Mouse (Mus musculus) cerebellum, adult 9-11 months (tissue): ENCODE results near the gene Baz2b.

Experiments
- DNase-seq: peaks from one replicate; pipeline ENCODE4 v3.0.0; 2022

Gene Baz2b

DNA sequence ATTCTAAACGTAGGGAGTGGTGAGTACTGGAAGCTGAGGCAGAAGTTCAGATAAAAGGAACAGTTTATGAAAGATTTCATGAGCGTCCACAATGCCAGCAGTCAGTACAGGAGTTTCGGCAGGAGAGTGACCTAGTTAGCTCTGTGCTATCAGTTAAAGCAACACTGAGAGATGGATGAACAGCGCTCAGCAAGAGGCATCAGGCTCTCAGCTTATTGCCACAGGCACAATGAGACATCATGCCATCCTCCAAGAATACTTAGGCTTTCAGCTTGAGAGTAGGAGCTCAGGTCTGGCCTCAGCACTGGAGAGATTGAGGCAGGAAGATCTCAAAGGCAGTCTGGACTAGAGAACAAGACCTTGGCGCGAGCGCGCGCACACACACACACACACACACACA, 160.3 kb downstream of the Baz2b start:
- no peak for DNase-seq

DNA sequence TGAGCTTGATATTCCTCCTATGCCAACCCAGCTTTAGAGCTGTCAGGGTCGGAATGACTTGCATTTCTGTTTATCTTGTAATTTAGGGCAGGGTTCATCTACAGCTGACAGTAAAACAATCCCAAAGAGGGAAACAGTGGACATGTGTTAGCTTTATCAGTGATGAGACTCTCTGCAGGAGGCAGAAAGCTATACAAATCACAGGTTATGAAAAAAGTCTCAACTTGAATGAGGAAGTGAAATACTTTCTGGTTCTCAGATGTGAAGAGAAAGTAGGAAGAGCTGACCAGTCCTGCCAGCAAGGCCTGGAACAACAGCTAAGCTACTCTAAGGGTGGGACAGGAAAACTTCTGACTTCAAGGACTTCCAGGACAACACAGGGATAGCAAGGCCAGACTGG, 163.6 kb downstream of the Baz2b start:
- DNase-seq, result no peak

- DNase-seq, result no peak
Measured at GRCm38 (mm10) chr2:60044988-60045387, 164.7 kb downstream of the Baz2b start.

DNA sequence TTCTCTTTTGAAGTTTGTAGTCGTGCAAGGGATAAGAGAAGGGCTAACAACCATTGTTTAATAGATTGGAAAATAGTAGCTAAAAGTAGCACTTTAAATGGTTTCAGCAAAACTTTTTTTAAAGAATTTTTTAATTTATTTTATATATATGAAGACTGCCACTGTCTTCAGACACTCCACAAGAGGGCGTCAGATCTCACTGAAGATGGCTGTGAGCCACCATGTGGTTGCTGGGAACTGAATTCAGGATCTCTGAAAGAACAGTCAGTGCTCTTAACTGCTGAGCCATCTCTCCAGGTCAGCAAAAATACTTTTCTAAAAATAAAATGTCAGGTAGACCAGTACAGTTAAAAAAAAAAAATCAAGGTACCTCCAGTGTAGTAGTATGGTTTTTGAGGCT, 165.1 kb downstream of the Baz2b start:
- no peak for DNase-seq

DNA sequence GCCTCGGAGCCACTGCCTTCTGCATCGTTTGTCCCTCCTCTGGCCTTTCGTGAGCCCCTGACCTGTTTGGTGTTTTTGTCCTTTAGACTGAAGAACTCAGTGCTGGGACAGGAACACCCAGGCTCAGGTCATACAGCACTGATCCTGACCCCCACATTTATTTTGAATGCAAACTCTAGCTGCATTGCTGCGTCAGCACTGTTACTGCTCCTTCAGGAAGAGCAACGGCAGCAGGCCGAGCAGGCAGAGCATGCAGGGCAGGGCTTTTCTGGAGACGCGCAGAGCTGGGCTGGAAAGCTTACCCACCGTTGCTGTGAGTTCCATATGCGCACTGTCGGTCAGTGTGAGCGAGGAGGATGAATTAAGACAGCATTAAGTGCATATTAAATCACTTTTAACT, 166.9 kb downstream of the Baz2b start:
- DNase-seq, result peak; percentile 58

DNA sequence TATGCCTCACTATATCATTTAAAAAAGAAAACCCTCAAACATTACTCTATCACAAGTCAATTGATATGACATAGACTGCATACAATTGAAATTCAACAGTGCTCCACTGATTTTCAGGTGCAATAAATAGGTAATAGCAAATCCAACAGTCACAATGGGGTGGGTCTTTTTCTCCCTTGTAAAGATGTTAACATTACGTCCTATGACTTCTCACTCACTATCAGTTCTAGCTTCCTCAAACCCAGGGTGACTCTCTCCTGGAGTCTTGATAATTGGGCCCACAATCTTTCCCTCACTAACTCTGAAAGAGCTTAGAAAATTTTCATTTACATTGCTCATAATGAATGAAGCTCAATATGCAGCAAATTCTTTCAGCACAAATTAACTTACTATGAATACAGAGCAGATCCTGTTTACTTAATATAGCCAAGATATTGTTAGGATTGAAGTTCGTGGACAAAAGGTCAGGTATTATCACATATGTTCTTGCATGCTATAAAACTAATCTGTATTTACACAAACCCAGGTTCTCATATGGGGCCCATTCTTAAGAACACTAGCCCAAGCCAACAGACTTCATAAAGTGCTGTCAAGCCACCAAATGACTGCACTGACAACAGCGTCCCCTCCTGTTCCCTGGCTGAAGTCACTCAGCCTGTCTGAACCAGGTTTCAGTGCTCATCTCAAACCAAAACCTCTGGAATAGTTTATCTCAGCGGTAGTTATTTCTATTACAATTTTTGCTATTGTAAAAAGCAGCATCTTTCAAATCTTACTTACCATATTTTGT, 168.0 kb downstream of the Baz2b start:
- DNase-seq, result no peak

GRCm38 (mm10) chr2:60040162-60040561, 169.5 kb downstream of the Baz2b start:
- peak; percentile 1 for DNase-seq

GRCm38 (mm10) chr2:60037011-60037551, 172.6 kb downstream of the Baz2b start:
- peak; percentile 49 for DNase-seq

- DNase-seq, result no peak
Measured at GRCm38 (mm10) chr2:60036361-60036760, 173.3 kb downstream of the Baz2b start.

DNA sequence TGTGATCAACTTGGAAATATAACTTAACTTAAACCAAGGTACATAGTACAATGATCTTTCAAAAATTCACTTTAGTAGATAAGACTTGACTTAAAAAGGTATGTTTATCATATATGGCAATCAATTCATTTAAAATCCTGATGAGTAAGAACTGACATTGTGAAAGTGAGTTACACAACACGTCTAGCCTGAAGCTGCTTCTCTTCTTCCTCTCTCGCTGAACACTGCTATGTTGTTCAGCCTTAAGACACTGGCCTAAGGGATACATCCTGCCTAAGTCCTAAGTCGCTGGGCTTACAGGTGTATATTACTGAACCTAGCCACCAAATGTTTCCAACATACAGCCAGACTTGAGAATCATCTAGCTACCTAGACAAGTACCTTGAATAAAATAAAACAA, 178.6 kb downstream of the Baz2b start:
- no peak for DNase-seq

GRCm38 (mm10) chr2:60029020-60029419, 180.6 kb downstream of the Baz2b start:
- no peak for DNase-seq

DNA sequence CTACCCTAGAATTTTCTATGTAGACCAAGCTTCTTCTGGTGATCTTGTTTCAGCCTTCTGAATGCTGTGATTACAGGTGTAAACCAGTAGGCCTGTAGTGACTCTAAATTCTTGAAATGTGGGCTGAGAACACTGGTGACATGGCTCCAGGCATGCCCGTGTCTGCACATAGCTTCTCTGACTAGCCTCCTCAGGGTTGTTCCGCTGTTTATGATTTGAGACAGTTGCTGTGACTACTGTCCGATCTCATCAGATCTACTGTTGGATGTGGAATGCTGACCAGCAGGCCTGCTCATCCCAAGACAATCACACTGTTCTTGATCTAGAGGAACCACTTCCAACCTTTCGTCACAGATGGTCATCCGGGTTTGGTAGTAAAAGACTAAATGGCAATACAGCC, 182.5 kb downstream of the Baz2b start:
- DNase-seq, result no peak

DNA sequence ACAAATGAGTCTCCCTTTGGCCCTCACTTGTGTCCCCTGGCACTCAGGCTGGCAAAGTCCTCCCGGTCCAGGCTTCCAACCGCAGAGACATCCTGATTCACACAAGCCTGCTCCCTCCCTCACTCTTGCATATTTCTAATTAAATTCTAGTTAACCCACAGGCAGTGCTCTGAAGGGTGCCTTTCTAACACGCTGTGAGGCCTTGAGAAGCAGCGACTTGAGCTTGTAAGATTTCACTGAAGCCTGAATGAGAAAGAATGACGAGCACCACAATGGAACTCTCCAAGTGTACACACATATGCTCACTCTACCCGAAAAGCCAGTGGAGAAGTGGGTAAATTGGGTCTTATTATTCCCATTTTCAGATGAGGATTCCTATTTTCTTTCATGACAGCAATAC, 183.1 kb downstream of the Baz2b start:
- DNase-seq, result no peak

GRCm38 (mm10) chr2:60023777-60024176, 185.9 kb downstream of the Baz2b start:
- DNase-seq, result no peak

- DNase-seq, result no peak
Measured at GRCm38 (mm10) chr2:60021556-60021955, 188.1 kb downstream of the Baz2b start.

- DNase-seq, result no peak
Measured at GRCm38 (mm10) chr2:60021138-60021537, 188.5 kb downstream of the Baz2b start.

GRCm38 (mm10) chr2:60019546-60020250, 189.9 kb downstream of the Baz2b start:
- no peak for DNase-seq

- no peak for DNase-seq
Measured at GRCm38 (mm10) chr2:60018875-60019501, 190.7 kb downstream of the Baz2b start.

GRCm38 (mm10) chr2:60011526-60011925, 198.1 kb downstream of the Baz2b start:
- no peak for DNase-seq

DNA sequence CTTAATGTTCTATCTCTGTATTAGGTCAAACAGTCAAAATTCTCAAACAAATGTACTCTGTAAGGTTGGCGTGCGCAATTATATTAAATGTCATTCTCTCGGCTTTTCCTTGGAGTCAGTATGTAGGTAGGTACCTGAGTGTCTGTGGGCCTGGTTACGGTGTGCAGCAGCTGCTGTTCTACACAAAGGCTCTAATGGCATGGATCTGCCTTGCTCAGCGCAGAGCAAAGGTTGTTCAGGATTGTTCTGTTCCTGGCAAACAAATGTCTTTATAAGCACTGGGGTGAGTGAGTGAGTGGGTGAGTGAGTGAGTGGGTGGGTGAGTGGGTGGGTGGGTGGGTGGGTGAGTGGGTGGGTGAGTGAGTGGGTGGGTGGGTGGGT, 206.0 kb downstream of the Baz2b start:
- DNase-seq, result no peak

GRCm38 (mm10) chr2:60003038-60003664, 206.5 kb downstream of the Baz2b start:
- DNase-seq, result no peak

DNA sequence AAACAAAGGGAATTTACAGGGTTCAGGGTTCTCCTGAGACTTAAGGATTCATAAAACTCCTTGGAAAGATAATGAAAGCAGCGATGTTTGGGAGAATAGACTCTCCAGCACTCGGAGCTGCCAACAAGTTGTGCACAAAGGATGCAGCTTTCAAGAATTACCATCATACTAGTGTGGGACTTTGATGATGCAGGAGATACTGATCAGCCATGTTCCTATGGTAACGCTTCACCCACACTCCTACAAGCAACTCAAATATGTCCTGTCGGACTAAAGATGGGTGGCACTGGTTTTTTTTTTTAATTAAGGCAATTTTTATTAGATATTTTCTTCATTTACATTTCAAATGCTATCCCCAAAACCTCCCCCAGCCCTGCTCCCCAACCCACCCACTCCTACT, 209.4 kb downstream of the Baz2b start:
- DNase-seq, result no peak
